Mouse (Mus musculus): ENCODE data around the gene Efna4. TPM values are rescaled to one million over a fixed set of nuclear protein-coding genes. Genes with fewer than 3 reads are reported as not detected.

The Efna4 gene
- polyA plus RNA-seq, 2 experiments from 2014 or later = not detected

DNA sequence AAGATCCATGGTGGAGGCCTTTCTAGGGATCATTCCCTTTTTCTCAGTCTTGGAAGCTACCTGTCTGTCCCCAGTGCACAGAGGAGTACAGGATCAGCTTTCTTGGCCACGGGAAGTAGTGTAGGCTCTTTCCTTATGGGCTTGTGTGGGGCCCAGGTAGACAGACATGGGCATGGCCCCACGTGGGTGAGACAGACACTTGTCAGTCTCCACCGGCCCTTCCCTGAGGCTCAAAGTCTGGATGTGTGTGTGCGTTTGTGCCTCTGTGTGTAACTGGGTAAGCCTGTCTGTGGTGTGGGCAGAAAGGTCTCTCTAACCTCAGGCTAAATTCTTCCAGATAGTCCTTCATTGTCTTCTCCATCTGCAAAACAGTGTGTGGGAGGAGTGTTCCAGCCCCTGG, 32.7 kb downstream of the Efna4 start:
- ATAC-seq = no peak

DNA sequence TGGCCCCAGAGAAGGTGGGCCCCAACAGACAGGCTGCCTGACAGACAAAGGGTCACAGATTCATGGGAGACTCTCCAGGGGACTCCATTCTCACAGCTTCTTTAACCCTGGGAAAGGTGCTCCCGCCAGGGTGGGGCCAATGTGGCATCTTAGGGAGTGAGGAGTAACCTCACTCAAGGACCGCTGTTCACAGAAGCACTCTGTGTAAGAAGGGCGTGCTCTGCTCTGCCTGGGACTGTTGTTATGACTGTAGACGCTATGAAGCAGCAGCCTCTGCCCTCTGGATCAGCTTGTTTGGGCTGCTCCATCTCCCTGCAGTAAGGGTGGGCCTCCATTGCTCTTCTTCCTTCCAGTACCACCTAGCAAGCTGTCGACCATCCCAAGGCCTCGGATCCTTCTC, 33.4 kb downstream of the Efna4 start:
- no peak for ATAC-seq

DNA sequence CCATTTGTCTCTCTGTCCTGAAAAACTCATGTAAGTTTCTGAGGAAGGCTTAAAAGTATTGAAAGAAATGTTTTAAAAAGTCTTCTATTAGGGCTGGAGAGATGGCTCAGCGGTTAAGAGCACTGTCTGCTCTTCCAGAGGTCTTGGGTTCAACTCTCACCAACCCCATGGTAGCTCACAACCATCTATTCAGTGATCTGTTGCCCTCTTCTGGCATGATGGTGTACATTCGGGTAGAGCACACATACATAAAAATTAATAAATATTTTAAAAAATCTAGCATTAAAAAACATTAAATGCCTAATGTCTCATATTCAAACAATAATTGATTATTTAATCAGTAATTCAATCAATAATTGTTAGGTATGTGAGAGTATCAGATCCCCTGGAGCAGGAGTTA, 37.3 kb downstream of the Efna4 start:
- no peak for ATAC-seq

DNA sequence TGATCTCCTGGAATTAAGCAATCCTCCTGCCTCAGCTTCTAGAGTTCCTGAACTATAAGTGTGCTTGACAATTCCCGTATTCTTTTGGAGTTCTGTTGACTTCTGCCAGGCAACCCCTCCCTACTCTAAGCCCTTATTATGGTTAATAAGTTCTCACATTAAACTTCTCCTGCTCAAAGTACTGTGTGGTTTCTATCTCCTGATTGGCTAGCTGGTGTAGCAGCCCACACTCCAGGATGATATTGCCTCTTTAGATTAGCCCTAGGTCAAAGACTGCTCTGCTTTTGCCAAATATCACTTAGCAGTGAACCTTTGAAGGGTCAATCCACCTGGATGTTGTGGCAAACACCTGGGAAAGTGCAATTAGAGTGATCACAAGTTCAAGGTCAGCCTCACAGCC, 37.8 kb downstream of the Efna4 start:
- no peak for ATAC-seq

DNA sequence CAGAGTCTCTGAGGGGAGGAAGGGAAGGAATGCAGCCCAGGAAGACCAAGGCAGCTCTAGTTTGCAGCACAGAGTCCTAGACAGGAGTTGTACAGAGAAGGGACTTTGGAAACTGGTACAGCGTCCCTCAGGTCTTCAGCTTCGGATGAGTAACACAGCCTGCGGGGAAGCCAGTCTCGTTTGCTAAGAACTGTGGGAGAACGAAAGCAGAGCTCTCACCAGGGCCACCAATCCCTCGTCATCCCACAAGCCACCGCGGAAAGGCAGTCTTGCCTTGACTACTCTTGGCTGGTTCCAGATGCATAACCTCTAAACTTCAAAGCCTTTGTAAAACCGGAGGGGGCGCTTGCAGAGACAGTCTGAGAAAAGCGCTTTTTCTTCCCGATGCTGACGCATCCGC, 38.3 kb downstream of the Efna4 start:
- peak; percentile 67 for ATAC-seq

DNA sequence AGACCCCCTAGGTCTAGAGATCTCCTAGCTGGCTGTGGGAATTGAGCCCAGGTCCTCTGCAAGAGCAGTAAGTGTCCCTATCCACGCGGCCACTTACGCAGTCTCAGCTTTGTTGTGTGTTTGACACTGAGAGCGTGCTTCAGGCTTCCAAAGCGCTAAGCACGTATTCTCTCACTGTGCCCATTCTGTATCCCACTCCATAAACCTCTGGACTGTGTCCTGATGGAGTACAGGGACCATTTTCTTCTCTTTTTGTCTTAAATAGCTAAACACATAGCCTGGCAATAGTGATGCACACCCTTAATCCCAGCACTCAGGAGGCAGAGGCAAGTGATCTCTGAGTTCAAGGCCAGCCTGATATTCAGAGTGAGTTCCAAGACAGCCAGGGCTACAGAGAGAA, 38.9 kb downstream of the Efna4 start:
- no peak for ATAC-seq

DNA sequence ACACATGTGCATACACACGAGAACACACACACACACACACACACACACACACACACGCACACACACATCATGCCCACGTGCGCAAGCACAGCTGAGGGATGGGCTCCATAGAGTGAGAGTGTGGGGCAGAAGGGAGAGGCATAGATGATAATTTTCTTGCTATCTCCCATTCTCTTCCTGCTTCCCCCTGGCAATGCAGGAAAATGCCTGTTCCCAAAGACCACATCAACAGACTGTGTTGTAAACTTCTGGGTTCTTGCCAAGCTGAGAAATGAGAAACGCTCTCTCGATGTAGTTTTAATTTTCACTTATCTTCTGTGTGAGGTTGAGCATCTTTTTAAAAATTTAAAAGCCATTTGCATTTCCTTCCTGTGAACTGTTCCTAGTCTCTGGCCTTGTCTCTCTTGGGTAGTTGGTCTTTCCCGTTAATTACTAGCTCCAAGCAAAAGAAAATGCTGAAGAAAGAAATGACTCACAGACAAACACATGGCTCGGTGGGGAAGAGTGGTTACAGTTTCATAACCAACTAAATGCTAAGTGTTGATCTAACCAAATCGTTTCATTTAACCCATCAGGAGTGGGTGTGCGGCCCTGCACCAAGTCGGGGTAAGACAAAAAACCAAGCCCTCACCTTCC, 40.9 kb downstream of the Efna4 start:
- no peak for ATAC-seq

DNA sequence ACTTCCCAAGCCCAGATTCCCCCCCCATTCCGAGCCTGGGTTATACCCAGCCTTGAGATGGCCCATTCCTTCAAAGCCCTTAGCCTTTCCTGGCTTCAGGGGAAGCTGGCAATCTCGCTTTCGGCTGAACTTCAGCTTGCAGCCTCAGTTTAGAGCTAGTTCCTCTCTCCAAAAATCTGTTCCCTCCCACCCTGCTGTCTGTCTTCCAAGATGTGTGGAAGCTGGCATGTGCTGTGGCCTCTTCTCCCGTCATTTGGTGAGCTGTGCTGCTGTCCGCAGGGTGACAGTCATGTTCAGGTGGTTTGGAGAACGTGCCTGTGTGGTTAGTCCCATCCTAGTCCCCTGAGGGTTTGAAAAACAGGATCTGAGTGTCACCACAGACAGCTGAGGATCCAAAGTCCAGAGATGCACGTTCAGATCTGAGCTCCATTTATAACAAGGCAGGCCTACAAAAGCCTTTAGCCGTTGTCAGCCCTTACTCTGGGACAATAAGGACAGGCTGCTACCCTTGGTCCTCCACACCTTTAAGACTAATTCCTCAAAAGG, 42.1 kb downstream of the Efna4 start:
- ATAC-seq = no peak

DNA sequence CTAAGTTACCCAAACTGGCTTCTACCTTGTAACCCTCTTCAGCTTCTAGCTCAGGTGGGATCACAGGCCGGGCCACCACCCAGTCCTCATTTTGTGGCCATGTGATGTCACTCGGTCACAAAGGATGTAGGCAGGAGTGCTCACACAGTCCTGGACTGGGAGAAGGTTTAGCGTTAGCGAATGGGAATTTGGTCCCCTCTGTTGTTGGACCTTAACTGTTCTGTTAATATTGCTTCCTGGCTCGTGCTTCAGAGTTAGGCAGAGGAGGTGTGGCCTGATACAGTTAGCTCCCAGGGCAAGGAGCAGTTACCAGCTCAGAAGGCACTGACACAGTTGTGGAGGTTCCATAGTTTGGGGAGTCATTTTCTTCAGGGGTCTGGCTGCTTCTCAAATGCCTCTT, 43.6 kb downstream of the Efna4 start:
- ATAC-seq = no peak

DNA sequence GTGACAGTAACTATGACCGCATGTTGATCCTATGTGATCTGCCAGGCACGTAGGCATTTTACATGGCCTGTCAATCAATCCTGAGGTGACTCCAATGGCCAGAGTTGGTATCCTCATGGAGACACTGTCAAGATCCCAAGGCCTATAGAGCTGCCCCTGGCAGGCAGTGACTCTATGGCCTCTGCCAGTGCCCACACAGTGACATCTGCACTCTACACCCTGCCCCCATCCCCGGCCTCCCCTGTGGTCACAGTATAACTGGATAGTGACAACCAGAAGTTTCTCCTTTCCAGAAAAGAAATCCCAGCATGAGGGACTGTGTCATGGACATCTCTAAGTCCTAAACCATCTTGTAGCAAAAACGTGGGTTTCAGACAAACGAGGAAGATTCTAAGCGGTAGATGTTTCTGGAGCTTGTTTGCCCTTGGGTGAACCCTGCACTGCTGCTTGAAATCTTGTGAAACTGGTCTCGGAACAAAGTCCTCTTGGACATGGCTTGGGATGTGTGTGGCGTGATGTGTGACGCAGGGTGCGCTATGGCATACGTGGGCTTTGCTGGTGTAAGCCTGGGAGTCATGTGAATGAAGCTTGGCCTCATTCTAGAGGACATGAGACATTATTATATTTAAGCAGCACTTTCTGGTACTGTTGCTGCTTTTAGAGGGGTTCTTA, 44.4 kb downstream of the Efna4 start:
- ATAC-seq = no peak

DNA sequence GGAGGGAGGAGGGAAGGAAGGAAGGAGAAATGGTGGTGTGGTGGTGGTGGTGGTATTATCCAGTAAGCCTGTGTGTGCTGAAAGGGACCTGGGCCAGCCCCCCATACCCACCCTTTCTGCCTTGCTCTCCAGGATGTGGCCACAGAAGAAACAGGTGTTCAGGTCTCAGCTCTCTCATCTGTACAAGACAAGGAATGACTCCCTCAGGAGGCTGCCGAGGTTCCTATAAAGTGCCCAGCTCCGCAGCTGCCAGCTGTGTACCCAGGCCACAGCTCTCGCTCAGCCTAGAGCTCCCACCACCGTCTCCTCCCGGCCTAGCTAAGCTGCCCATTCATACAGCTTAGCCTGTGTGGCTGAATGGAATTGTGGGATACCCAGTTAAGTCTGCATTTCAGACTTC, 45.5 kb downstream of the Efna4 start:
- no peak for ATAC-seq

DNA sequence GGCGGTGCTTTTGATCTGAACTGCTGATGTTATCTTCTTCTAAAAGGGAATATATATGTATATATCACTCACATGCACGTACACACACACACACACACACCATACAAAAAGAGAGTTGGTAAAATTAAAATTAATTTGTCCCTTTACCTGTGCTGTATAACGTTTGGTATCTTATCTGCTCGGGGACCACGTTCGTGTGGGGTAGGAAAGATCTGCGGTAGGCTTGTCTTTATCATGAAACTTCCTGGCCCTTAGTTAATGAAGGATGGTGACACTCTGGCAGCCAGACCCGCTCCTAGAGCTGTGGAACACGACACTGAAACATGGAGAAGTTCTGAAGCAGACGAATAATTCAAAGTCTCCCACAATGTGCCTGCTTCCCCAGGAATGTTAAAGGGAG, 46.0 kb downstream of the Efna4 start:
- ATAC-seq = no peak

DNA sequence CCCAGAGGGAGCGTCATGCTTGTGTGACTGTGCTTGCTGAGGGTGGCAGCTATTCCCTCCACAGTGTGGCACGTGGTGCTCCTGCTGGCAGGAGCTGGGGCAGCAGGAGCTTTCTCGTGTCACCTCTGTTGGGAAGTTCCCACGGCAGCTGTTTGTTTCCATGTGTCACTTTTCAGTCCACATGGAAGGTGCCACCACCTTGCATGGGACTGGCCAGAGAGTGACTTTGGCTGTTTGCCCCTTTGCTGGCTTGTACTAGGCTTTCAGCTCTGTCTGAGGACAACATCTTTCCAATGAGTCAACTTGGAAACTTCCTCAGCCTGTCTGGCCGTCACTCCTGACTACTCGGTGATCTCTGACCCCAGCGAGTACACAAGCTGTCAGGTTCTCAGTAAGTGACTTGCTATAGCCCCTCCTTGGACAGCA, 49.3 kb downstream of the Efna4 start:
- ATAC-seq = no peak

DNA sequence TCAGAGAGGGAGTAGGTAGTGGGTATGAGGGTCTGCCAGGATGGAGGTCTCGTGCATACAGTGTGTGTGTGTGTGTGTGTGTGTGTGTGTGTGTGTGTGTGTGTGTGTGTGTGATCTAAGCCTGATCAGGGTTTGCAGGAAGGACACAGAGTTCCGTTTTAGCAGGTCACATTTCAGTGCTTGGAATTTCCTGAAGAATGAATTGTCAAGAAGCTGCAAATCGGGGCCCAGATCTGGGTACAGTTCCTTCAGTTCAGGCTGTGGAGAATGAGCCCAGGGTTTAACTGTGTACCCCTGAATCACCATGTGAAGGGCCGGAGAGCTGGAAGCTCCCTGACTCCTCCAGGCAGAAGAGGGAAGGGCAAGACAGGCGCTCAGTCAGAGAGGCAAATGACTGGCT, 50.5 kb downstream of the Efna4 start:
- ATAC-seq = no peak

DNA sequence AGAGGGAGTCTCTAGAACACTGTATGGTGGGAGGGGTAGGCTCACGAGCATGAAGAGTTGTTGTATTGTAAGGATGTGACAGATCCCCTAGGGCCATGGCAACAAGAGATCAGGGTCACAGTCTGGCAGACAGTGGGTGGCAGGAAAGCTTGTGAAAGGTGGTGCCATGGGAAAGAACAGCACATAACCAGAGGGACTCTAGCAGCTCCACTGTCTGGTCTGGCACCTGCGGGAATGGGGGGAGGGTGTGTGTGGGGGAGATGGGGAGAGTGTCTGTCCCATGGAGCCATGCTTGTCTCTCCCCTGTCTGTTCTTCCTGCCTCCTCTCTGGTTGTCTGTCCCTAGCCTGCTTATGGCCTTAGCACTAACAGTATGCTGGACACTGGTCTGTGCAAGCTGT, 52.3 kb downstream of the Efna4 start:
- no peak for ATAC-seq

DNA sequence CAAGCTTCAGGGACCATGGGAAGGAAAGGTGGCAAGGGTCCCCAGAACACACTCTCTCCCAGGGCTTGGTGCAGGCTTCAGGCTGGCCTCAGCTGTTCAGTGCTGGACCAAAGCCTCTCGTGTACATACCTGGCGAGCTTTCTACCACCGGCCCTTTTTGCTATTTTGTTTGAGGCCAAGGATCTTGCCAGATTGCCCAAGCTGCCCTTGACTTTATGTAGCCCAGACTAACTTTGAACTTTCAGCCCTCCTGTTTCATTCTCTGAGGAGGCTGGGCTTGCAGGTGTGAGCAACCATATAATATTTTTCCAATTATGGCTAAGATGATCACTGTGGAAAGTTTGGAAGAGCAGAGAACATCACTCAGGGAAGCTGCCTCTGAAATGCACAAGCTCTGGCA, 53.6 kb downstream of the Efna4 start:
- no peak for ATAC-seq

Other genes starting within 250 kb of the Efna4 start
- gene Rusc1, start 244.7 kb downstream of the Efna4 start, polyA plus RNA-seq (2017; shearing (Covaris generic)) = 100 to 1,000 TPM in 1 of 2 experiments, 10 to 100 TPM in 1; 62.1 to 106 TPM
- gene Gm43738, start 236.9 kb downstream of the Efna4 start, polyA plus RNA-seq (2017; shearing (Covaris generic)) = not detected
- 10 to 100 TPM; 63.1 to 97.7 TPM for gene Fdps, start 236.1 kb downstream of the Efna4 start, polyA plus RNA-seq (2017; shearing (Covaris generic))
- gene Pklr, start 201.9 kb downstream of the Efna4 start, polyA plus RNA-seq (2017; shearing (Covaris generic)) = not detected
- gene Hcn3, start 177.8 kb downstream of the Efna4 start, polyA plus RNA-seq (2017; shearing (Covaris generic)) = 1 to 10 TPM; 1.3 to 2.4 TPM
- gene Clk2, start 173.2 kb downstream of the Efna4 start, polyA plus RNA-seq (2017; shearing (Covaris generic)) = 10 to 100 TPM; 15.7 to 23.0 TPM
- gene Scamp3, start 160.6 kb downstream of the Efna4 start, polyA plus RNA-seq (2017; shearing (Covaris generic)) = 100 to 1,000 TPM; 177 to 239 TPM
- 100 to 1,000 TPM; 209 to 296 TPM for gene Fam189b, start 154.9 kb downstream of the Efna4 start, polyA plus RNA-seq (2017; shearing (Covaris generic))
- 100 to 1,000 TPM in 1 of 2 experiments, 10 to 100 TPM in 1; 81.2 to 128 TPM for gene Gba, start 135.1 kb downstream of the Efna4 start, polyA plus RNA-seq (2017; shearing (Covaris generic))
- gene Thbs3, start 122.8 kb downstream of the Efna4 start, polyA plus RNA-seq (2017; shearing (Covaris generic)) = 1 to 10 TPM; 3.4 to 3.6 TPM
- 100 to 1,000 TPM in 1 of 2 experiments, 10 to 100 TPM in 1; 78.8 to 144 TPM for gene Mtx1, start 110.9 kb downstream of the Efna4 start, polyA plus RNA-seq (2017; shearing (Covaris generic))
- gene Muc1, start 109.0 kb downstream of the Efna4 start, polyA plus RNA-seq (2017; shearing (Covaris generic)) = 1 to 10 TPM; 1.1 to 2.0 TPM
- 100 to 1,000 TPM; 258 to 319 TPM for gene Krtcap2, start 92.1 kb downstream of the Efna4 start, polyA plus RNA-seq (2017; shearing (Covaris generic))
- 1 to 10 TPM; 4.0 to 7.0 TPM for gene Trim46, start 91.7 kb downstream of the Efna4 start, polyA plus RNA-seq (2017; shearing (Covaris generic))
- gene Dpm3, start 78.7 kb downstream of the Efna4 start, polyA plus RNA-seq (2017; shearing (Covaris generic)) = 100 to 1,000 TPM; 116 to 155 TPM
- 100 to 1,000 TPM; 248 to 324 TPM for gene Slc50a1, start 67.5 kb downstream of the Efna4 start, polyA plus RNA-seq (2017; shearing (Covaris generic))
- not detected for gene Efna1, start 56.9 kb downstream of the Efna4 start, polyA plus RNA-seq (2017; shearing (Covaris generic))
- not detected for gene Efna3, start 15.1 kb downstream of the Efna4 start, polyA plus RNA-seq (2017; shearing (Covaris generic))
- 10 to 100 TPM in 1 of 2 experiments, 1 to 10 TPM in 1; 8.5 to 13.3 TPM for gene Adam15, start 12.0 kb upstream of the Efna4 start, polyA plus RNA-seq (2017; shearing (Covaris generic))
- gene Dcst2, start 23.9 kb upstream of the Efna4 start, polyA plus RNA-seq (2017; shearing (Covaris generic)) = under 1 TPM in 1 of 2 experiments, not detected in 1; 0.42 TPM
- gene Dcst1, start 27.2 kb upstream of the Efna4 start, polyA plus RNA-seq (2017; shearing (Covaris generic)) = 1 to 10 TPM in 1 of 2 experiments, under 1 TPM in 1; 0.59 to 1.1 TPM
- 10 to 100 TPM; 11.7 to 13.2 TPM for gene Zbtb7b, start 56.7 kb upstream of the Efna4 start, polyA plus RNA-seq (2017; shearing (Covaris generic))
- gene Lenep, start 64.8 kb upstream of the Efna4 start, polyA plus RNA-seq (2017; shearing (Covaris generic)) = 1 to 10 TPM in 1 of 2 experiments, not detected in 1; 5.3 TPM
- 10 to 100 TPM; 52.2 to 71.7 TPM for gene Flad1, start 73.8 kb upstream of the Efna4 start, polyA plus RNA-seq (2017; shearing (Covaris generic))
- 10 to 100 TPM; 21.6 to 40.2 TPM for gene Cks1b, start 80.4 kb upstream of the Efna4 start, polyA plus RNA-seq (2017; shearing (Covaris generic))
- 10 to 100 TPM; 33.2 to 35.2 TPM for gene Shc1, start 80.4 kb upstream of the Efna4 start, polyA plus RNA-seq (2017; shearing (Covaris generic))
- 1 to 10 TPM; 6.0 to 7.9 TPM for gene Pygo2, start 92.2 kb upstream of the Efna4 start, polyA plus RNA-seq (2017; shearing (Covaris generic))
- 10 to 100 TPM; 41.4 to 52.4 TPM for gene Pbxip1, start 98.7 kb upstream of the Efna4 start, polyA plus RNA-seq (2017; shearing (Covaris generic))
- 10 to 100 TPM; 29.8 to 46.0 TPM for gene Pmvk, start 116.5 kb upstream of the Efna4 start, polyA plus RNA-seq (2017; shearing (Covaris generic))
- not detected for gene Kcnn3, start 182.1 kb upstream of the Efna4 start, polyA plus RNA-seq (2017; shearing (Covaris generic))

All from CD4-positive, CD25-positive, alpha-beta regulatory T cell, adult 4 months (primary cell).